Mouse (Mus musculus): ENCODE results near the gene Mkks.
"Not testable (repeated sequence)": the region's sequence is repeated elsewhere in the genome, so short reads cannot be mapped to it uniquely, and the experiment has no call there.

The Mkks gene

GRCm38 (mm10) chr2:136891068-136891950, at the start of gene Mkks, which contains the start of the genes Slx4ip and AL731706.1:
Gene Mkks (minus strand): TSS chr2:136891389.
Gene Slx4ip (plus strand): TSS chr2:136891218.
Gene AL731706.1 (minus strand): TSS chr2:136891389.
- peak; percentile 99 for DNase-seq (ENCODE audit: low spot score in 2 of 2)

DNA sequence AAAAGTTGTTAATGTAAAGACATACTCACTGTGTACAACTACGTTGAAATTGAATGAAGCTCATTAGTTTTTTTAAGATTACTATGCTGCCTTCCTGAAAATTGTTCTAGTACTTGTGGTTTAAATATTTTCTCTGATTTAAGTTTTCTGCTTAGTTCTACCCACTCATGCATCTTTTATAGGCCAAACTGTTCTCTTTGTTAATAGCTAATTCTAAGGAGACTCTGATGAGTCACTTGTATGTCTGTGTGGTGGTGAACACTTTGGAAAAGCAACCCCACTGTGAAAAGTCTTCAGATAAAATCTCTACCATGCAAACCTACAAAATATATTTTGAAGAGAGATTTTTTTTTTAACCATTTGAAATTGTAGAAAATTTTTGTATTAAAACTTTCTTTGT, 47.1 kb upstream of the Mkks start:
- DNase-seq (ENCODE audit: low spot score in 2 of 2), result no peak

DNA sequence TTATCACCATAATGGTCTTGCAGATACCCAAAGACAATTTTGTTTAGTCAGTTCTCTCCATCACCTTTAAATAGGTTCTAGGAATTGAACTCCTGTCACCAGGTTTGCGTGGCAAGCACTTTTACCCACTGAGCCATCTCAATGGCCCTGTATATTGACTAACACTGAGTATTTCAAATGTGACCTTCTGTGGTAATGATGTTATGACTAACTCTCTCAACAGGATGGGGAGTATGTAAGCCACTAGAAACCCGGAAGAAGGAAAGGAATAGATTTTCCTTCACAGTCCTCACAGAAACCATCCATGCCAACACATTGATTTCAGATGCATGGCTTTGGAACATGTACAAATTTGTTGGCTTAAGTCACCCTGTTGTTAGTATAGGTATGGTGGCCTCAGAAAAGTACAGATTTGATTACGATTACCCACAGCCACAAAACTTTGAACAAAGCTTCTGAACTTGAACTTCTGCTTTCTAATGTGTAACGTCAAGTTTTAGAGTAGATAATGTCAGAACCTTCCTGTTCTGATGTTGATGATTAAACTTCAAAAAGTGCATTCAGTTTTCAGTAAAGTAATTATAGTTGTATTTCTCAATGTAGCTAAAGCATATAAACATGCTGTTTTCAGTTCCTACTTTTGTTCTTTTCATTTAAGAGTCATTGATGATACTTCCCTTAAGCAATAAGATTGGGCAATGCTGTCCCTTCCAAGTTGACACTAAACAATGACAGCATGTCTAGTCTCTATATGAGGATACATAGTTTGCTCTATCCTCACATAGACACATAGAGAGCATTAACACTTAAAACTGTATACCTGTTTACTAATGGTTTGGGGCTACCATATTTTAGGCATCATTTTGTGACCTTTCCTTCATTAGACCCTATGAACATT, 45.5 kb upstream of the Mkks start:
- DNase-seq (ENCODE audit: low spot score in 2 of 2), result no peak

GRCm38 (mm10) chr2:136921003-136921408, 29.8 kb upstream of the Mkks start:
- peak in 1 of 2 experiments; percentile 10 for DNase-seq (ENCODE audit: low spot score in 2 of 2)

- no peak for DNase-seq (ENCODE audit: low spot score in 2 of 2)
Observed at GRCm38 (mm10) chr2:136920257-136920993, 29.2 kb upstream of the Mkks start.

GRCm38 (mm10) chr2:136919433-136919832, 28.2 kb upstream of the Mkks start:
- peak; percentile 71 to 75 for DNase-seq (ENCODE audit: low spot score in 2 of 2)

GRCm38 (mm10) chr2:136914334-136914902, 23.2 kb upstream of the Mkks start:
- DNase-seq (ENCODE audit: low spot score in 2 of 2), result no peak

DNA sequence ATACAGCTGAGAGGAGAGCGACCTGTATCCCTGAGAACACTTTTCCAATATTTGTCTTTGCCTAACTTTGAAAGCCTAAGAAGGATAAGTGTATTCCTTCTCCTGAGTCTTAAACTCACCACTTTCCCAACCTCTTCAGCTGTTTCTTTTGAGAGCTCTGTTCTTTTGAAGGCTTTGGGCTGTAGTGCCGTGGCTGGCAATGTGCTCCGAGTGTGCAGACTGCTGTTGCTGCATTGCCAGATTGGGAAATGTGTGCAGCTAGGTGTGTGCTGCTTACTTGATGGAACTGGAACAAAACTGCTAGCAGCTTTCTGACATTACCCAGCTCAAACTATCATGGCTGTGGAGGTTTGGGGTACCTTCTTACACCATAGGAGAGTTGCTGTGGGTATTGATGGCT, 21.8 kb upstream of the Mkks start:
- no peak for DNase-seq (ENCODE audit: low spot score in 2 of 2)

DNA sequence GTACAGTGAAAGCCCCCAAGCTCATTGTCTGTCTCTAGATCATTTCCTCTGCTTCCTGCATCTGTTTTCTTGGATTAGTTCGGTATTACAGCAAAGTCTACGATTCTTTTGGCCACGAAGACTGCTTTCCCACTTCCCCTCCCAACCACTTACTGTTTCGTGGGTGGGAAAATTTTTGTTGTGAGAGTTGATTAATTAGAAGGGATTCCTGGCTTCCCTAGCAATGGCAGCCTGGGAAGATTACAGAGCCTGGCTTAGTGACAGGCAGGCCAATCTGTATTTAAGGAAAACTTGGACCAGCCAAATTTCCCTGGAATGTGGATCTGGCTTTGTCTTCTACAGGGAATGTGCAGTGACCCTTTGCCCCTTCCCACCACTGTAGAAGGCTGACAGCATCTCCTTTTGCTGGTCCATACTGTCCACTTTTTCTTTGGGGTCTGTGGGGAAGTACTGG, 20.8 kb upstream of the Mkks start:
- DNase-seq (ENCODE audit: low spot score in 2 of 2), result no peak

GRCm38 (mm10) chr2:136909298-136909697, 18.1 kb upstream of the Mkks start:
- DNase-seq (ENCODE audit: low spot score in 2 of 2), result no peak

GRCm38 (mm10) chr2:136908596-136908995, 17.4 kb upstream of the Mkks start:
- DNase-seq (ENCODE audit: low spot score in 2 of 2), result no peak

DNA sequence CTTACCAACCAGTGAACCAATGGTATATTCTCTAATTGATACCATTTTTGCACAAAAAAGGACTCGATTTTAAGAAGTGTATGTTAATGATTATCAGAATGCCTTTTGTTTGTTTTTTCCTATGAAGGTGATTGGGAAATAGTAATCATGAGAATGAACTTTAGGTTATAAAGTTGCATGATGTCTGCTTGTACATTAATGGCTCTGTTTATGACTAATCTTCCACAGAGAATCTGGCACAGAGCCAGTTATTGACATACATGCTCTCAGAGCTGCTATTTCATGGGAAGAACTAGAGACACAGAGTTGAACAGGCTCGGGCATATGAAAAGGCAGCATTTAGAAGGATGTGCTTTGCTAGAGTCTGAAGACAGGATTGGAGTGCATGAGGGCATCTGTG, 4.9 kb upstream of the Mkks start:
- no peak for DNase-seq (ENCODE audit: low spot score in 2 of 2)

- no peak for DNase-seq (ENCODE audit: low spot score in 2 of 2)
Observed at GRCm38 (mm10) chr2:136894494-136894893, 3.3 kb upstream of the Mkks start.

GRCm38 (mm10) chr2:136891951-136892371, 772 bp upstream of the Mkks start:
- DNase-seq (ENCODE audit: low spot score in 2 of 2), result peak; percentile 95 to 96

DNA sequence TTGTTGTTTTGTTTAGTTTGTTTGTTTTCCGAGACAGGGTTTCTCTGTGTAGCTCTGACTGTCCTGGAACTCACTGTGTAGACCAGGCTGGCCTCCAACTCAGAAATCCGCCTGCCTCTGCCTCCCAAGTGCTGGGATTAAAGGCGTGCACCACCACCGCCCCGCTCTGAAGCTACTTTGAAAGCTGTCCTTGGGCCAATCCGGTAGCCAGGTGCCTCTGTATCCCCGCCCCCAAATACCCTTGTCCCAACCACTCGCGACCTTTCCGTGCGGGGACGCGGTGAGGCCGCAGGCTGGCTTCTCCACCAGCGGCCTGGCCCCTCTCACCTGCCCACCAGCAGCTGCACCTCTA, 497 bp downstream of the Mkks start:
- DNase-seq (ENCODE audit: low spot score in 2 of 2), result not testable (repeated sequence)

- DNase-seq (ENCODE audit: low spot score in 2 of 2), result peak in 1 of 2 experiments; percentile 19
Observed at GRCm38 (mm10) chr2:136886846-136887245, 4.3 kb downstream of the Mkks start.

GRCm38 (mm10) chr2:136885579-136885978, 5.6 kb downstream of the Mkks start, which contains the start of gene AL731706.2:
Gene AL731706.2 (minus strand): TSS chr2:136885679.
- no peak for DNase-seq (ENCODE audit: low spot score in 2 of 2)

GRCm38 (mm10) chr2:136854543-136855388, 36.4 kb downstream of the Mkks start:
- DNase-seq (ENCODE audit: low spot score in 2 of 2), result no peak

- no peak for DNase-seq (ENCODE audit: low spot score in 2 of 2)
Observed at GRCm38 (mm10) chr2:136850366-136850765, 40.8 kb downstream of the Mkks start.

- DNase-seq (ENCODE audit: low spot score in 2 of 2), result no peak
Observed at GRCm38 (mm10) chr2:136837994-136838393, 53.2 kb downstream of the Mkks start.

All from urinary bladder, adult 18-20 months (tissue).